Mouse (Mus musculus) heart, embryonic 15.5 days (tissue): Measurements from ENCODE around the gene Ctdnep1. TPM values are rescaled to one million over a fixed set of nuclear protein-coding genes. Genes with fewer than 3 reads are reported as not detected.
A peak's percentile ranks its signal among the peaks of the same experiment; 100 is the strongest.

Source experiments
- ATAC-seq: fragments of 200-750 bp; cut with Nextera tagmentation; replicated peaks from 2 replicates; pipeline ENCODE4 v1.8.0; 2017; ENCODE audit warnings: low read depth, moderate TSS enrichment; ENCODE audit not compliant: insufficient number of reproducible peaks, insufficient read depth, low FRiP score
- H3K27ac ChIP-seq: fragments of 300-500 bp; sonication (generic); 2 replicates; pipeline ENCODE4 v1.5.1; 2015; ENCODE audit warnings: mild to moderate bottlenecking, inconsistent platforms
- H3K27me3 ChIP-seq: fragments of 300-500 bp; sonication (generic); 2 replicates; pipeline ENCODE4 v1.6.1; 2015; ENCODE audit warnings: inconsistent platforms
- H3K36me3 ChIP-seq: fragments of 300-500 bp; sonication (generic); 2 replicates; pipeline ENCODE4 v1.6.1; 2015; ENCODE audit warnings: mild to moderate bottlenecking, inconsistent platforms
- H3K4me1 ChIP-seq: fragments of 300-500 bp; sonication (generic); replicated peaks from 2 replicates; pipeline ENCODE4 v1.6.1; 2015; ENCODE audit warnings: inconsistent platforms
- H3K4me2 ChIP-seq: fragments of 300-500 bp; sonication (generic); 2 replicates; pipeline ENCODE4 v1.6.1; 2015; ENCODE audit warnings: inconsistent platforms, mild to moderate bottlenecking, moderate library complexity
- H3K4me3 ChIP-seq: fragments of 300-500 bp; sonication (generic); 2 replicates; pipeline ENCODE4 v1.5.1; 2015; ENCODE audit warnings: mild to moderate bottlenecking, inconsistent platforms
- H3K9ac ChIP-seq: fragments of 300-500 bp; sonication (generic); 2 replicates; pipeline ENCODE4 v1.6.1; 2015; ENCODE audit warnings: mild to moderate bottlenecking, inconsistent platforms
- H3K9me3 ChIP-seq: fragments of 300-500 bp; sonication (generic); replicated peaks from 2 replicates; pipeline ENCODE4 v1.6.1; 2016; ENCODE audit warnings: inconsistent platforms
- WGBS: fragments of 180-500 bp; shearing (Covaris S2); methylation state at CpG from one replicate; pipeline ENCODE4 v1.1.7; 2015; ENCODE audit warnings: mixed read lengths; 5-methylcytosine and 5-hydroxymethylcytosine counted together
- polyA plus RNA-seq: library from polyadenylated mRNA; unstranded; fragments of >200 nt; fragmentation: Nextera tagmentation; extraction: Ambion mirVana; gene quantifications from 2 replicates; pipeline ENCODE4 v1.2.1, GENCODE M21; 2015

Gene Ctdnep1
- polyA plus RNA-seq, 1 experiment from 2014 or later: 19.9 TPM

- ATAC-seq: no peak
- no peak overlapping the region for H3K4me3 ChIP-seq
These were observed 9.0 kb downstream of the Ctdnep1 start for GRCm38 (mm10) chr11:69989949-69990348.

DNA sequence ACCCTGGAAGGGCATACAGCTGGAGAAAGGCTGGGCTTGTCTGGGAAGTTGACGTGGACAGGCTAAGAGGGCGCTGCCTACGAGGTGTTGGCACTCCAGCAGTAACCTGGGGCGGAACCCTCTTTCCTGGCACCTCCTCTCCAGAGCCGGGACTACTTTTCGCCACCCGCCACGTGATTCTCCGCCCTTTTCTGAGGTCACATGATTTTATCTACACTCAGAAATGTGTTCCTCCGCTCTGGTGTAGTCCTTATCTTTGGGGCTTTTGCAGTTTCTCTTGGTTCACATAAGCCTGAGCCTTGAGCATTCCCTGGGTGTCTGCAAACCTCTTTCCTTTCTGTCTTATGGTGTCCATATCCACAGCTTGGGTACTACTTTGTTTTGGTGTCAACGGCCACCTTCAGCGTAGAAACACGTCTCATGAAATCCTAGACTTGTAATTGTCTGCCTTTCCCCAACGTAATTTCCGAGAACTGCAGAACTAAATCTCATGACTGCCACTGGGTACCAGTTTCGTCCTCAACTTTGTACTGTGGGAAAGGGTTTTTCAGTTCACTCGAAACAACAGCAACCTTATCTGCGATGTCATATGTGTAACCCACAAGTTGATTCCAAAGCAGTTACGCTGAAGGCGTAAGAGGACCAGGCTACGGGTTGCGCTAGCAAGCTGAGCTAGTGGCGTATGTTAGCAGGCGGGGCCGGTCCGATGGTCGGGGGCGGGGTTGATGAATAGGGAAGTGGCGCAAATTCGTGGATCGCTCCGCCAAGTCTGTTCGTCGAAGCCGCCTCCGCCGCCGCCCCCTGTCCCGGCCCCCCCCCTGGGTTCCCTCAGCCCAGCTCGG lies 10.1 kb downstream of the Ctdnep1 start, which contains the start of gene Gabarap:
Gabarap (plus strand) TSS at position 294 of the 842 bp plus-strand sequence.
- Histone ChIP-seq H3K27me3 (no peaks in the 10 kb centered on the region), H3K36me3 (peaks cover 55% of the 10 kb centered on the region), H3K9me3 (no peaks in the 10 kb centered on the region), H3K4me2 (peak within 1 kb of the TSS; percentile 80), H3K27ac (peak within 1 kb of the TSS; percentile 96), H3K4me1 (peaks cover 27% of the 10 kb centered on the region), H3K9ac (peak within 1 kb of the TSS; percentile 81), H3K4me3 (peak within 1 kb of the TSS; percentile 72)
- under 1% methylated on average over 40 of the region's 40 CpGs for WGBS
- peak; percentile 75 for ATAC-seq

More at GRCm38 (mm10) chr11:69989949-69990348, 9.0 kb downstream of the Ctdnep1 start:
- Histone ChIP-seq H3K9ac (no peak overlapping the region), H3K9me3 (no peaks in the 10 kb centered on the region), H3K4me2 (no peak overlapping the region), H3K27me3 (no peaks in the 10 kb centered on the region), H3K4me1 (peaks cover 27% of the 10 kb centered on the region), H3K36me3 (peaks cover 63% of the 10 kb centered on the region), H3K27ac (peak overlapping the region; percentile 96)
- WGBS: 85% methylated on average over 8 of the region's 8 CpGs

DNA sequence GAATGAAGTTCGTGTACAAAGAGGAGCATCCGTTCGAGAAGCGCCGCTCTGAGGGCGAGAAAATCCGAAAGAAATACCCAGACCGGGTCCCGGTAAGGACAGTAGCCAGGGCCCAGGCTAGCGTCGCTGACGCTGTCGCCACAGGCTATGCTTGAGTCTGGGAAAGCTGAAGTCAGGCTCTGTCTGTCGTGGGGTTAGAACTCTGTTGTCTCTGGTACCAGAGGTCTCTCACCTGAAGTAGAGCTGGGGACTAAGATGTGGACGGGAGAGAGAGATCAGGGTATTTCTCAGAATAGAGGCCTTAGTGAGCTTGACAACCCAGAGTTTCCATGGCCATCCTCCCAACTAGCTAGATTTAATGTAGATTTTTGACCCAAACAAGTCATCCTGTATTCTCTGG lies 10.8 kb downstream of the Ctdnep1 start:
- ATAC-seq: no peak
- Histone ChIP-seq H3K36me3 (peaks cover 48% of the 10 kb centered on the region), H3K27ac (peak overlapping the region; percentile 96), H3K4me2 (peak overlapping the region; percentile 80), H3K4me1 (peaks cover 27% of the 10 kb centered on the region), H3K4me3 (peak overlapping the region; percentile 72), H3K27me3 (no peaks in the 10 kb centered on the region), H3K9me3 (no peaks in the 10 kb centered on the region), H3K9ac (peak overlapping the region; percentile 81)
- under 1% methylated on average over 15 of the region's 15 CpGs for WGBS

- Histone ChIP-seq H3K36me3 (peaks cover 41% of the 10 kb centered on the region), H3K9me3 (no peaks in the 10 kb centered on the region), H3K4me3 (peak overlapping the region; percentile 72), H3K9ac (peak overlapping the region; percentile 81; the same call in 1 of the 2 replicates), H3K27ac (no peak overlapping the region), H3K4me1 (peaks cover 28% of the 10 kb centered on the region), H3K27me3 (no peaks in the 10 kb centered on the region), H3K4me2 (peak overlapping the region; percentile 80)
- 72% methylated on average over 10 of the region's 10 CpGs for WGBS
- ATAC-seq: no peak
These were observed 11.4 kb downstream of the Ctdnep1 start for GRCm38 (mm10) chr11:69992396-69992795.

DNA sequence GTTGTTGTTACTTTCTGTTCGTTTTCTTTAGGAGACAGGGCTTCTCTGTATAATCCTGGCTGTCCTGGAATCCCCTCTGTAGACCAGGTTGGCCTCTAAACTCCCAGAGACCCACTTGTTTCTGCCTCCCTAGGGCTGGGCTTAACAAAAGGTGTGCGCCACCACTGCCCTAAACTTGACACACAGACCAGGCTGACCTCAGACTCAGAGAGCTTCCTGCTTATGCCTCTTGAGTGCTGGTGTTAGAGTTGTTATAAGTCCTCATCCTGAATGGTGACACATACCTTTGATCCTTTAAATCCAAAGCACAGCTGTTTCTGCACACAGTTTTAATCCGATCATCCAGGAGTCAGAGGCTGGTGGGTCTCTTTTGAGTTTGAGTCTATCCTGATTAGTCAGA lies 12.0 kb downstream of the Ctdnep1 start:
- Histone ChIP-seq H3K4me2 (peak overlapping the region; percentile 80), H3K9me3 (no peaks in the 10 kb centered on the region), H3K9ac (0 out of 2 replicates have a peak overlapping the region, but pooled peaks have one; percentile 81), H3K4me1 (peaks cover 34% of the 10 kb centered on the region), H3K36me3 (peaks cover 37% of the 10 kb centered on the region), H3K27me3 (no peaks in the 10 kb centered on the region), H3K4me3 (peak overlapping the region; percentile 72), H3K27ac (no peak overlapping the region)
- WGBS: 84% methylated on average over 3 of the region's 3 CpGs
- ATAC-seq: no peak

- no peak for ATAC-seq
- no peaks in the 10 kb centered on the region for H3K27me3 ChIP-seq
- peak overlapping the region; percentile 96; the same call in 1 of the 2 replicates for H3K4me3 ChIP-seq
- H3K36me3 ChIP-seq: peaks cover 37% of the 10 kb centered on the region
- H3K4me1 ChIP-seq: peaks cover 44% of the 10 kb centered on the region
- H3K27ac ChIP-seq: no peak overlapping the region
- peak overlapping the region; percentile 65 for H3K4me2 ChIP-seq
- H3K9me3 ChIP-seq: no peaks in the 10 kb centered on the region
- 87% methylated on average over 11 of the region's 11 CpGs for WGBS
- no peak overlapping the region for H3K9ac ChIP-seq
These were observed 13.6 kb downstream of the Ctdnep1 start for GRCm38 (mm10) chr11:69994401-69995090.

GRCm38 (mm10) chr11:69995391-69995960 lies 14.5 kb downstream of the Ctdnep1 start, which contains the start of gene Phf23:
Gene Phf23, plus strand, starts transcription at chr11:69995777.
- Histone ChIP-seq H3K4me2 (peak within 1 kb of the TSS; percentile 65), H3K4me1 (peaks cover 40% of the 10 kb centered on the region), H3K27ac (peak within 1 kb of the TSS; percentile 99), H3K36me3 (peaks cover 31% of the 10 kb centered on the region), H3K9me3 (no peaks in the 10 kb centered on the region), H3K27me3 (no peaks in the 10 kb centered on the region), H3K4me3 (peak within 1 kb of the TSS; percentile 96), H3K9ac (peak within 1 kb of the TSS; percentile 99)
- peak; percentile 72 for ATAC-seq
- under 1% methylated on average over 36 of the region's 36 CpGs for WGBS

- Histone ChIP-seq H3K9me3 (no peaks in the 10 kb centered on the region), H3K4me3 (peak overlapping the region; percentile 96), H3K4me1 (peaks cover 42% of the 10 kb centered on the region), H3K27me3 (no peaks in the 10 kb centered on the region), H3K36me3 (peaks cover 31% of the 10 kb centered on the region), H3K27ac (peak overlapping the region; percentile 99), H3K9ac (peak overlapping the region; percentile 99), H3K4me2 (peak overlapping the region; percentile 65)
- under 1% methylated on average over 66 of the region's 66 CpGs for WGBS
- ATAC-seq: peak; percentile 0
These were observed 15.5 kb downstream of the Ctdnep1 start for GRCm38 (mm10) chr11:69996161-69997061.

DNA sequence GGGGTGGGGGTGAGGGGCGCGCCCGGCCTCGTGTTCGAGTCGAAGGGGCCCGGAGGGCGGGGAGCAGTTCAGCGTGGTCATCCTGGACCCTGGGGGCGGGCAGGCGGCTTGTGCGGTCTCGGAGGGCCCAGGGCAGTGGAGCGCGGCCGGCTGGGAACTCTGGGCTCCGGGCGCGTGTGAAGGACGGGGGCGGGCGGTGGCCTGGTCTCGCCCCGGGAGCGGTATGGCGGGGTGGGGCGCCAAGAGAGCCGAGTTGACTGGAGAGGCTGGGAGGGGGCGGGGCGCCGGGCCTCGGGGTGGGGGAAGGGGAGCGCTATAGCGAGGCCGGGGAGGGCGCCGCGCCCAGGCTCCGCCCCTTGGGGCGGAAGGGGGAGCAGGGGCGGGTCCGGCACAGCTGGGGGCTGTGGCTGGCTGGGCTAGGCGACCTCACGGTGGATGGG lies 16.1 kb downstream of the Ctdnep1 start:
- H3K27me3 ChIP-seq: no peaks in the 10 kb centered on the region
- peak overlapping the region; percentile 96 for H3K4me3 ChIP-seq
- H3K27ac ChIP-seq: peak overlapping the region; percentile 99
- WGBS: 2% methylated on average over 20 of the region's 44 CpGs
- H3K4me1 ChIP-seq: peaks cover 48% of the 10 kb centered on the region
- ATAC-seq: peak; percentile 61
- H3K9ac ChIP-seq: peak overlapping the region; percentile 99
- peaks cover 31% of the 10 kb centered on the region for H3K36me3 ChIP-seq
- peak overlapping the region; percentile 65 for H3K4me2 ChIP-seq
- no peaks in the 10 kb centered on the region for H3K9me3 ChIP-seq
